Mouse (Mus musculus) forelimb bud, embryonic 11.5 days (tissue): ENCODE measurements around the gene Zfp105.

ENCODE experiments used
- DNase-seq: peaks from one replicate; pipeline ENCODE4 v3.0.0-alpha.2; 2012; ENCODE audit warnings: low read depth, low spot score

Zfp105 gene

DNA sequence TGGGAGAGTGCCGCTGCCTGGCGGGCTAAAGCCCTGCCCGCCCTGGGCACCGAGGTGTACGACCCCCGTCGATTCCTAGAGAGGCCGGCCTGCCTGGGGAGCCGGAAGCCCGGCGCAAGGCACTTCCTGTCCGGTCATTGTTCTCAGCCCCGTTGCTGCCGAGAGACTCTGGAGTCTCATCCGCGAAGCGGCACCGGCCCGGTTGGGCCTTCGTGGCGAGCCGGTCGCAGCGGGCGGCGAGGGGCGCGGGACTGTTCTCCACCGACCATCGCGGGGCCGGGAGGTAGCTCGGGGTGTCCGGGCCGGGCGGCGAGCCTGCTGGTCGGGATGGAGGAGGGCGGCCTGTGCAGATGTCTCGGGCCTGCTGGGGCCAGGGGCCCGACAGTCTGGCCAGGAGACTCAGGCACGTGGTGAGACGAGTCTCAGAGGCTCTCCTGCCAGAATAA, at the start of gene Zfp105:
Gene Zfp105, plus strand, starts transcription at position 137 of the 446 bp plus-strand sequence.
- peak; percentile 84 for DNase-seq

DNA sequence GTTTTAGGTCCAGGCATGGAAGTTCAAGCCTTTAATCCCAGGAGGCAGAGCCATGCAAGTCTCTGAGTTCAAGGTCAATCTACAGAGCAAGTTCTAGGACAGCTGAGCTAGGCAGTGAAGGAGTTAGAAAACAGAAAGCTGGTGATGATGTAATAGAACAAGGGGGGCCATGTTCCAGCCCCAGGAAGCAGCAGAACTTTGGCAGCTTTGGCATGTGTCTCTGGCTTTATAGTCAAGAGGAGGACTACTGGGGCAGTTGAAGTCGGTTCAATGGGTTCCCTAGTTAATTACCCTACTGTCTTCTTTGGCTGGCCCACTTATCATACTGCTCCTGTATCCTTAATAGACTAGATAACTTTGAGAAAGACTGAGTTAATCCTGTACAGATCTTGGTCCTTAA, 48.2 kb upstream of the Zfp105 start:
- no peak for DNase-seq

DNA sequence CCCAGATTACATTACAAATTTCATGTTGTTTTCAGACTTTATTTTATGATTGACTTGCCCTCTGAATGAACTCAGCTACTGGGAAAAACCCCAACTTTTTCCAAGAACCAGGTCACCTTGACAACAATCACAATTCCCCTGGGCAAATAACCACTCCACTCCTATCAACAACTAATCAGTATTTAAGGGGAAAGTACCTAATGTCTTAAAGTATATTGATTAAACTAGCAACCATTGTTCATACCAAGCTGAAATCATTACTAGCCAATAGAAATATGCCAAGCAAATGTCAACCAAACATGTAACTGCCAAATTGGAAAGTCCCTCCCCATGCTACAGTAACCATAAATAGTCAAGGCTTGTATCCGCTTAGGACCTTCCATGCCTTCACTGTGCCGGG, 47.7 kb upstream of the Zfp105 start:
- no peak for DNase-seq

DNA sequence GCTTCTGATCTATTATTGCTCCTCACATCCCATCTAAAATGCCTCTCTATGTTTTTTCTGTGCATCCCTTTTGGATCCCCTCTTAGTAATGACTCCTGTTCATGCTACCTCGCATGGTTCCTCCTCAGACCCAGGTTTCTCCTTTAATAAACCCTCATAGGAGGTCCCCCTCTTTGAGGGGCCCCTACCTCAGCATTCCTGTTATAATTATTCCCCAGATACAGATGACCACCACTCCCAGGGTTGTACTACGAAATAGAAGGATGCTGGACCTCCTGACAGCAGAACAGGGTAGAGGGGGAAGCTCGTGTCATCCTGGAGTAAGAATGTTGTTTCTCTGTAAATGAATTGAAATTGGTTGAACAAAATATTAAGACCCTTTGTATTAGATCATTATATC, 37.5 kb upstream of the Zfp105 start, which contains the start of gene Zkscan7:
Gene Zkscan7, plus strand, starts transcription at position 301 of the 400 bp plus-strand sequence.
- DNase-seq, result no peak

DNA sequence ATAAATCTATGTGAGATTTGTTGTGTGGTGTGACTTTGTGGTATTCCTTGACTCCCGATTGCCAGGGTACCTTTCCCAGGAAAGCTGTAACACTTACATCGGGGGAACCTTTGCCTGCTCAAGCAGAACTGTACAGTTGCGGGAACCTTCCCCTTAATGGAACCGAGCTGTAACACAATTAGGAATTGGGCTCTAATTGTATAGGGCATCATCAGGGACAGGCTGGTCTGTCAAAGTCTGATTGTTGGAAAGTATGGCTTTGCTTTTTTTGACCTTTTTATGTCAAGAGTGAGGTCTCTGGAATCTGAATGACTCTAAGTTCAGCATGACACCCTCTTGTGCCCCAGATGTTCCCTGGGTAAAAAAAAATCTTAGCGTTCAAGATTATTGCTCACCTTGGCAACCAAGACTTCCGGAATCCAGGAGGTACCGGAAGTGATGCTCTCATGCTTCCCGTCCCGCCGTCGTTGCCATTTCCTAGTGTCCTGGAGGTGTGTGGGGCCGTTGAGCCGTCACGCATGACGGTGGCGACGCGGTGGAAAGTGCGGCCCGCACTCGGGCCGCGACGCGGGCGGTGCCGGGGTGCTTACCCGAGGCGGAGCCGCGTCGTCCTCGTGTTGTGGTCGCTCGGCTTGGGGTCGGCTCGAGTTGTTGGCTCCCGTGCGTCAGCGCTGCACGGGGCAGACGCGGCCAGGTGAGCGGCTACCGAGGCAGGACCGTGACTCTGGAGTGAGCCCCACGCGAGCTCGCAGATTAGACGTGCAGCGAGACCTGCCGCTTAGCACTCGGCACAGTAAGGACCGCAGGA, 36.3 kb upstream of the Zfp105 start:
- DNase-seq, result peak; percentile 65

DNA sequence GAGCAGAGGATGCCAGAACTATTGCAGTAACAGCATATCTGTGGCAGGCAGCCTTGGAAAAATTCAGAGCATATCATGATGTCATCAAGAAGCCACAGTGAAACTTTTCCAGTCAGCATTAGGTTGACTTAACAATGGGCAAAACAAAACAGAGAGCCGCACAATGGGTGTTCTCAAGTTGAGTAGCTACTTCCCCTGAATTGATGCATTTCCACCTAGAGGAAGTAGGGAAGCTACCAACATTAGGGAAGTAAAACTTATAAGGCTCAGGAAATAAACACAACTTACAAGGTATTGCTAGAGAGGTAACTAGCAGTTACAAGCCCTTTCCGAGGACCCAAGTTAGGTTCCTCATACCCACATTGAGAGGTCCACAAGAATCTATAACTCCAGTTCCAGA, 21.8 kb upstream of the Zfp105 start:
- DNase-seq, result no peak

DNA sequence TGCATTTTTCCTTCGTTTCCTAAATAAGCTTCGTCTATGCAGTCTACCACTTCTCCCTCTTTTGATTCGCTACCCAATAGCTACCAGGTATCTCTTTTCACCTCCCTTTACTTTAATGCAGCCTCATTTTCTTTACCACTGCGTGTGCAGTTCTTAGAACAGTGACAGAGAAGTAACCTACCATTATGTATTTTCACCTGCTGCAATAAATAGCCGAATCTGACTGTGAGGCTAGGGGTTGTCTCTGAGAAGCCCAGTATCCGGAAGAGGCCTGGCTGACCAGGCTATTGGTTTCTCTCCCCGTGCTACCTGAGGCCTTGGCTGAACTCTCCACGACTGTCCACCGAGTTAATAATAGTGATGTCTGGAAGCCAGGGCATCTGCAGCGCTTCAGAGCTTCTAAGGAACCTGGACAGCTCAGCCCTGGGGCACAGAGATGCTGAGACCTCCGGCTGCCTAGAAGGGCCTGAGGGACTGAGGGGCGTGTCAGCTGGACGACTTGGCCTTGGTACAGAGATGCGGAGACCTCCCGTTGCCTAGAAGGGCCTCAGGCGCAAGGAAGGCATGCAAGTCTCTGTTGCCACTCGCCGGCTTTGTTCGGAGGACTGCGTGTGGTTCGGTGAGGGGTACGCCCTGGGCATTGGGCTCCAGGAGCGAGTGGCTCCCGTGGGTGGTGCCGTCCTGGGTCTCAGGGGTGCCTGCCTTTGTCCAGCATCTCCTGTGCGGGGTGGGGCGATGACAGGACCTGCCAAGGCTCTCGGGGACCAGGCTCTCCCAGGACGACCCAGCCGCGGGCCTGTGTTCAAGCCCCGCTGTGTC, 19.9 kb upstream of the Zfp105 start:
- peak; percentile 80 for DNase-seq

GRCm38 (mm10) chr9:122922436-122922835, 436 bp upstream of the Zfp105 start:
- no peak for DNase-seq

DNA sequence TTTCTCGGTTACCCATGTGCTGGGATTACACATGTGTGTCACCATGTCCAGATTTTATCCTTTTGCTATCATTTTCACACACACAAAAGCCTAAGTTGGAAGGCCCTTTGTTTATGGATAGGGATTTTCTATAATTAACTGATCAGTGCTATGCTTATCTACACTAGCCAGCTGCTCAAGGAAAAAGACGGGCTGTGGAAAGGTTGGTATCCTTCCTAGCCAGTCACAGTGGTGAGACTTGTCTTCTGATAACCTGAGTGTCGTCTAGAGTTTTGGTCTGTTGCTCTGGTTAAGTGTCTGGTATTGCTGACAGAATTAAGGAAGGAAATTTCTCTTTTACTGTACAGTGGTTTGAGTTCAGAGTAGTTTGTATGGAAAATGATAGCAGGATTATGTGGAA, 6.0 kb downstream of the Zfp105 start:
- DNase-seq, result no peak

DNA sequence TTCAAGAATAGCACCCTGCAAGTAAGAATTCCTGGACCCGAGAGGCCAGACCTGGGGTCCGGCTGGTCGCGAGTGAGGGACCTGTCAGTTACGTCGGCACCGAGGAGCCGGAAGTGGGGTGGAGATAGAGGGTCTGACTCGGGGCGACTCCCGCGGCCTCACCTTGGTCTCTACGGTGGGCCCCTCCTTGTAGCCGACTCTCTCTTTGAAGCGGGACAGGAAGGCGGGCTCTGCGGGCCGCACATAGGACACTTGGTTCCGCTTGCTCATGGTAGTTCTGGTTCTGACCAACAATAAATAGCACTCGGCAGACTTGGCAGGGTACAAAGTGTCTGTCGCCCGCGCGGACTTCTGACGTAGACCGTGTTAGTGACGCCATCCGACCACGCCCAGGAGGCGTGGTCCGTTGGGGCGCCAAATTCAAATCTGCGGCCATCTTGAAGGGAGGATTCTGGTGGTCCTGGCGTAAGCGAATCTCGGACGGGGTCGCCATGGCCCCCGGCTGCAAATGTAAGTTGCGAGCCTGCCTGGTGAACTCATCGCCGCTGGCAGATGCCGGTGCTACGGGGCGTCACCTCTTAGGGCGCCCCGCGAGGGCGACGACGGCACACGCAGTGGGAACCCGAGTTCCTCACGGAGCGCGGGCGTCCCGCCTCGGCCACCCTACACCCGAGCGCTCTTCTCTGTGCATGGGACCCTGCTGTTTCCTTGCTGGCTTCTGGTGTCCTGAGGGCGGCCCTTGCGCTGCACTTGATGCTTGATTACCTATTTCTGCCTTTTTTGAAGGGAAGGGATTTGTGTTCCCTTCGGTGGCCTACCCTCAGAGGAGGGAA, 28.0 kb downstream of the Zfp105 start, which contains the start of the genes 1110059G10Rik and Kif15:
Gene 1110059G10Rik, minus strand, starts transcription at position 358 of the 833 bp plus-strand sequence.
Gene Kif15, plus strand, starts transcription at position 404 of the 833 bp plus-strand sequence.
- peak; percentile 98 for DNase-seq
